Mouse (Mus musculus) ES-E14 (cell line): Measurements from ENCODE around the gene Supt3.

Experiments used
- CHD2 ChIP-seq: IDR thresholded peaks from 2 replicates; pipeline ENCODE4 v1.6.1; 2014; ENCODE audit warnings: mild to moderate bottlenecking, low read depth, low read length, inconsistent platforms
- HCFC1 ChIP-seq: IDR thresholded peaks from 2 replicates; pipeline ENCODE4 v1.6.1; 2012; ENCODE audit warnings: low read length, inconsistent platforms, borderline replicate concordance; ENCODE audit not compliant: insufficient read depth
- MAFK ChIP-seq: IDR thresholded peaks from 2 replicates; pipeline ENCODE4 v1.6.1; 2014; ENCODE audit warnings: mild to moderate bottlenecking, low read depth, low read length, inconsistent platforms; ENCODE audit not compliant: insufficient read depth
- ZC3H11A ChIP-seq: IDR thresholded peaks from 2 replicates; pipeline ENCODE4 v1.6.1; 2012; ENCODE audit warnings: low read depth, mild to moderate bottlenecking, inconsistent platforms, low read length, borderline replicate concordance
- ZNF384 ChIP-seq: IDR thresholded peaks from 2 replicates; pipeline ENCODE4 v1.6.1; 2012; ENCODE audit warnings: low read depth, low read length, inconsistent platforms

GRCm38 (mm10) chr17:44767375-44767774 lies 9.6 kb upstream of the Supt3 start:
- TF ChIP-seq ZNF384 (no peak), CHD2 (no peak), MAFK (no peak), HCFC1 (no peak), ZC3H11A (no peak)
